Mouse (Mus musculus) liver, adult 2 months (tissue): ENCODE data around the gene Aox2.

ENCODE experiments used
- CTCF ChIP-seq: fragments of 200-500 bp; IDR thresholded peaks from 2 replicates; pipeline ENCODE4 v1.5.1; 2011; ENCODE audit warnings: low read depth, low read length, control low read depth
- POLR2A ChIP-seq: fragments of 200-500 bp; IDR thresholded peaks from 2 replicates; pipeline ENCODE4 v1.6.1; 2011; ENCODE audit warnings: low read length, control low read depth; ENCODE audit not compliant: insufficient read depth; ENCODE audit errors: extremely low read depth

DNA sequence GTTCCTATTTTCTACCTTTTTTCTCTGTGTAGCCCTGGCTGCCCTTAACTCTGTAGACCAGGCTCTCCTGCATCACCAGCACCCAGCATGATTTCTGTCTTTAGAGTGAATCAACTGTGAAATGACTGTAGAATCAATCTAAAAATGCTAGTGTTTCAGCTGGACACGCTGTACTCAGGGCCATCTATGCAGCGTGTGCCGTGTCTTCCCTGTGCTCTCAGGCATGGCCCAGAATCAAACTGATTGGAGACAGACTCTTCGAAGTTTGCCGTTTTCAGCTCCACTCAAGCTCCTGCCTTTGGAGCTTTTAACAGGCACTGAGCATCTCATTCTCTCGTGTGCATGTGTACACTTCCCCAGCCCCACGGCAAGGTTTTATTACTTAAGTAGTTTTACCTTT is 132.7 kb downstream of the Aox2 start:
- no peak for TF ChIP-seq POLR2A
- no peak for TF ChIP-seq CTCF
